Mouse (Mus musculus): Measurements from ENCODE around the gene Polr2a.

- TF ChIP-seq POLR2A (IDR thresholded peaks at IDR 0.05; ENCODE audit: borderline replicate concordance, control insufficient read depth, low read depth, low read length) = no peak
- no peak for TF ChIP-seq CTCF (IDR thresholded peaks at IDR 0.05; ENCODE audit: control insufficient read depth, insufficient read depth, low read length)
These were observed 68.5 kb downstream of the Polr2a start for GRCm38 (mm10) chr11:69689891-69690290.
